Mouse (Mus musculus): ENCODE data around the gene Htr2b.

DNA sequence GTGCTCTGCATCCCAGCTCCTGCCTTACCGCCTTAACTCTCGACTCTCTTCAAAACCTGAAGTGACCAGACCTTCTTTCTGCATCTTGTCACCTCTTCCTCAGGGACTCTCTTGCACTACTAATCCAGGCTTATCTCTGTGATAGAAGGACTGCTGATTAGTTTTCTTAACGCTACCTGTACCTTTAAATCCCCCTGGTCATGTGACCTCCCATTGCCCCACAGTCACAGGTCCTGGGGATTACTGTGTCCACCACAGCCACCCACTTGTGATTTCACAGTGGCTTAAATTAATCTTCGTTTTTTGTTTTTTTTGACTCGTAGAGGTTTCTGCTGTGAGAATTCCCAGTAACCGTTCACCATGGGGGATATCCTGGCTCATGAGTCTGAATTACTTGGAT lies 44.8 kb upstream of the Htr2b start:
- TF ChIP-seq EP300 (IDR thresholded peaks at IDR 0.05; ENCODE audit: low read depth) (no peak), CTCF (IDR thresholded peaks at IDR 0.05; ENCODE audit: low read depth) (no peak)

All from heart, postnatal 0 days (tissue).